Mouse (Mus musculus) myocyte (in vitro differentiated cells): ENCODE measurements around the gene Gm20422. TPM values are rescaled to one million over a fixed set of nuclear protein-coding genes. Genes with fewer than 3 reads are reported as not detected.
A peak's percentile ranks its signal among the peaks of the same experiment; 100 is the strongest.

Experiments used
- H3K27me3 ChIP-seq: one replicate; pipeline ENCODE4 v1.6.1; 2011; ENCODE audit not compliant: control insufficient read depth, insufficient read depth, insufficient read length
- H3K36me3 ChIP-seq: one replicate; pipeline ENCODE4 v1.6.1; 2011; ENCODE audit not compliant: control insufficient read depth, insufficient read depth
- H3K4me2 ChIP-seq: one replicate; pipeline ENCODE4 v1.6.1; 2011; ENCODE audit warnings: low read depth, control low read depth
- H3K4me3 ChIP-seq: one replicate; pipeline ENCODE4 v1.5.1; 2011; ENCODE audit warnings: mild to moderate bottlenecking, control low read depth, moderate library complexity
- H3K79me2 ChIP-seq: one replicate; pipeline ENCODE4 v1.6.1; 2011; ENCODE audit not compliant: control insufficient read depth, insufficient read depth
- H3ac ChIP-seq: one replicate; pipeline ENCODE4 v1.6.1; 2011; ENCODE audit not compliant: control insufficient read depth, insufficient read length
- CEBPB ChIP-seq: IDR thresholded peaks from 2 replicates; pipeline ENCODE4 v1.6.1; 2011; ENCODE audit warnings: mild to moderate bottlenecking, moderate library complexity; ENCODE audit not compliant: poor library complexity, insufficient read depth, severe bottlenecking
- E2F4 ChIP-seq: IDR thresholded peaks from one replicate; pipeline ENCODE4 v1.6.1; 2011; ENCODE audit warnings: mild to moderate bottlenecking, control low read depth, moderate library complexity; ENCODE audit not compliant: insufficient read depth
- MAX ChIP-seq: IDR thresholded peaks from one replicate; pipeline ENCODE4 v1.6.1; 2011; ENCODE audit warnings: low read depth, mild to moderate bottlenecking, control low read depth
- MYOD1 ChIP-seq, 3 experiments: IDR thresholded peaks; one replicate each; pipeline ENCODE4 v1.6.1; 2011; ENCODE audit warnings: control low read depth in 2 of 3, low read depth in 2 of 3, mild to moderate bottlenecking in 2 of 3, moderate library complexity in 1 of 3; ENCODE audit not compliant: insufficient read length in 2 of 3, control insufficient read depth in 1 of 3
- MYOG ChIP-seq, 3 experiments: IDR thresholded peaks; one replicate each; pipeline ENCODE4 v1.6.1; 2011; ENCODE audit warnings: control low read depth in 2 of 3, low read depth in 2 of 3, mild to moderate bottlenecking in 2 of 3; ENCODE audit not compliant: insufficient read length in 2 of 3, control insufficient read depth in 1 of 3, insufficient read depth in 1 of 3
- POLR2A ChIP-seq: IDR thresholded peaks from one replicate; pipeline ENCODE4 v1.6.1; 2011; ENCODE audit warnings: low read depth, mild to moderate bottlenecking, control low read depth, moderate library complexity; ENCODE audit not compliant: insufficient read length
- POLR2AphosphoS2 ChIP-seq: IDR thresholded peaks from one replicate; pipeline ENCODE4 v1.6.1; 2011; ENCODE audit warnings: low read depth, control low read depth; ENCODE audit not compliant: insufficient read length
- REST ChIP-seq: IDR thresholded peaks from one replicate; pipeline ENCODE4 v1.6.1; 2011; ENCODE audit warnings: mild to moderate bottlenecking, control low read depth, moderate library complexity; ENCODE audit not compliant: insufficient read depth, insufficient read length
- SRF ChIP-seq: IDR thresholded peaks from one replicate; pipeline ENCODE4 v1.6.1; 2011; ENCODE audit warnings: low read depth; ENCODE audit not compliant: control insufficient read depth, insufficient read length
- TCF12 ChIP-seq: IDR thresholded peaks from one replicate; pipeline ENCODE4 v1.6.1; 2011; ENCODE audit warnings: mild to moderate bottlenecking, control low read depth; ENCODE audit not compliant: poor library complexity, insufficient read depth, severe bottlenecking
- TCF3 ChIP-seq: IDR thresholded peaks from one replicate; pipeline ENCODE4 v1.6.1; 2011; ENCODE audit warnings: low read depth, control low read depth; ENCODE audit not compliant: insufficient read length
- USF1 ChIP-seq: IDR thresholded peaks from one replicate; pipeline ENCODE4 v1.6.1; 2011; ENCODE audit warnings: low read depth, mild to moderate bottlenecking, control low read depth, moderate library complexity
- polyA plus RNA-seq: library from polyadenylated mRNA; unstranded; fragments of >200 nt; fragmentation: generic; extraction: Trizol; gene quantifications from one replicate; pipeline ENCODE4 v1.2.1, GENCODE M21; 2012; ENCODE audit warnings: missing spikeins

Gm20422 gene
- polyA plus RNA-seq, 1 experiment: 0.13 TPM

DNA sequence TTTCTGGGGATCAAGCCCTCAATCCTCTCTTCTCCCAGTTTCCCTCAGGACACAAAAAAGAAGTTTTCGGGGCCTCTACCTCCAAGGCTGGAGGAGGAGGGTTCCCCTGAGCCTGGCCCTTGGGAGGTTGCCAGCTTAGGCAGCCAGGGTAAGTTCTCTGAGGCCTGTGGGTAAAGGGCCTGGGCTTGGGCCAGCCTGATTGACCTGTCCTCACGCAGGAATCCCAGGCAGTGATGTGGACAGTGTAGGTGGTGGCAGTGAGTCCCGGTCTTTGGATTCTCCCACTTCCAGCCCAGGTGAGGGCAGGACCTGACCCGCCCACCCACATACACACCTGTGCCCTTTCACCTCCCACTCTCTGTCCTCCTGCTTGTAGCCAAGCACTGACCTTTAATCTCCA, 40.7 kb upstream of the Gm20422 start:
- peaks cover 3% of the 10 kb centered on the region for H3K36me3 ChIP-seq
- TF ChIP-seq REST (no peak), CEBPB (no peak), POLR2A (no peak), MYOD1 (IDR thresholded peaks at IDR 0.05; ENCODE audit: control insufficient read depth in 1 of 3, insufficient read length in 2 of 3, low read depth in 2 of 3) (no peak), MAX (no peak), USF1 (no peak)

GRCm38 (mm10) chr8:69814881-69815280, 40.2 kb upstream of the Gm20422 start:
- H3K4me2 ChIP-seq: no peak overlapping the region
- no peak overlapping the region for H3ac ChIP-seq
- H3K79me2 ChIP-seq: no peaks in the 10 kb centered on the region
- H3K4me3 ChIP-seq: no peak overlapping the region
- TF ChIP-seq REST (no peak), POLR2A (no peak), MYOD1 (IDR thresholded peaks at IDR 0.05; ENCODE audit: control insufficient read depth in 1 of 3, insufficient read length in 2 of 3, low read depth in 2 of 3) (no peak), USF1 (no peak), TCF3 (no peak), TCF12 (no peak), POLR2AphosphoS2 (no peak)
- H3K36me3 ChIP-seq: peaks cover 3% of the 10 kb centered on the region
- H3K27me3 ChIP-seq: no peaks in the 10 kb centered on the region

More for the DNA sequence above, 40.7 kb upstream of the Gm20422 start:
- Histone ChIP-seq H3K79me2 (no peaks in the 10 kb centered on the region), H3K4me3 (no peak overlapping the region), H3K4me2 (no peak overlapping the region), H3ac (no peak overlapping the region), H3K27me3 (no peaks in the 10 kb centered on the region)

DNA sequence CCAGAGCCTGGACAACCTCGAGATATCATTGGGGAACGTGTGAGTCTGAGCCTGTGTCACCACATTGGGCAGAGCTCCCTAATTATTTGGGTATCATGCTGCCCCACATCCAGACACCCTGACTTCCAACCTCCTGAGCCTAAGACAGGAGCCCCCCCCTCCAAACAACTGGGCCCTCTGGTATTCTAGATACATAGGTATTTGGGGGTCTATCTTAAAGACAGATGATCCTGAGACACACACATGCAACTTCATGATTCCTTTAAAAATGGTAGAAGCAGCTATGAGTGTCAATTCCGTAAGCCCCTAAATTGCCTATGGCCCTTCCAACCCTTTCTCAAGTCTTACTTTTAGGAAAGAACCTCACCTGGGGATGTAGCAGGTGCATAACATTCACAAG, 35.1 kb upstream of the Gm20422 start:
- TF ChIP-seq CEBPB (no peak), MYOD1 (IDR thresholded peaks at IDR 0.05; ENCODE audit: control insufficient read depth in 1 of 3, insufficient read length in 2 of 3, low read depth in 2 of 3) (no peak), MYOG (IDR thresholded peaks at IDR 0.05; ENCODE audit: control insufficient read depth in 1 of 3, insufficient read depth in 1 of 3, insufficient read length in 2 of 3, low read depth in 2 of 3) (no peak)
- Histone ChIP-seq H3K27me3 (no peaks in the 10 kb centered on the region), H3K4me3 (peak overlapping the region; percentile 33), H3K4me2 (no peak overlapping the region), H3K79me2 (no peaks in the 10 kb centered on the region), H3ac (no peak overlapping the region), H3K36me3 (no peaks in the 10 kb centered on the region)

- TF ChIP-seq CEBPB: no peak
- peak in 2 of 3 experiments; percentile 31 to 48 for TF ChIP-seq MYOD1 (IDR thresholded peaks at IDR 0.05; ENCODE audit: control insufficient read depth in 1 of 3, insufficient read length in 2 of 3, low read depth in 2 of 3)
- peak in 1 of 3 experiments; percentile 45 for TF ChIP-seq MYOG (IDR thresholded peaks at IDR 0.05; ENCODE audit: control insufficient read depth in 1 of 3, insufficient read depth in 1 of 3, insufficient read length in 2 of 3, low read depth in 2 of 3)
- H3K4me3 ChIP-seq: peak overlapping the region; percentile 33
Measured at GRCm38 (mm10) chr8:69808864-69809403, 34.2 kb upstream of the Gm20422 start.

DNA sequence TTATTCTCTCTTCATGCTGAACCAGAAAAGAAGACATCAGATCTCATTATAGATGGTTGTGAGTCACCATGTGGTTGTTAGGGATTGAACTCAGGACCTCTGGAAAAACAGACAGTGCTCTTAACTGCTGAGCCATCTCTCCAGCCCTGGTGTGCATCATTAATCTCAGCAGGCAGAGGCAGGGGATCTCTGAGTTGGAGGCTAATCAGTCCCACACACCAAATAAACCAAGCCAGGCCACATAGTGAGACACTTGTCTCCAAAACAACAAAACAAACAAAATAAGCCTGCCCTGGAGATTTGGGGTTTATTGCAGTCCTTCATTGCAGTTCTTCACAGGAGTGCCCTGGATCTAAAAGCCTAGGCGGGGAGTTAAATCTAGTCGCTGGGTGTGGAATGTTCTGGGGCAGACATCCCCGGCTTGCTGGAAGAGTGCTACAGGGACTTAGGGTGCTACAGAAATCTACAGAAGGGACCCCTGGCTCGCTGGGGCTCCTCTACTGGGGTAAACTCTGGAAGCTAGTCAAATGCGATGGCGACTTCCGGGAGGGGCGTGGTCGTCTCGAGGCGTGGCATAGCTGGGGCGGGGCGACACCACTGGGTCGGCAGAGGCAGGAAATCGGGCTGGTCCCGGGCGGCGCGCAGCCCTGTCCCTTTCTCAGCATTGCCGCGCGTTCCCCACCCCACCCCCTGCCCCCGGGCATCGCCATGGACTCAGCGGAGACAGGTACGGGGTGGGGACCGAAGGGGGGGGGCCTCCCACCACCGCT, 33.6 kb upstream of the Gm20422 start, which contains the start of gene Gmip:
Gene Gmip (plus strand): TSS at position 586 of the 770 bp plus-strand sequence.
- H3K36me3 ChIP-seq: no peaks in the 10 kb centered on the region

More at GRCm38 (mm10) chr8:69808864-69809403, 34.2 kb upstream of the Gm20422 start:
- Histone ChIP-seq H3K27me3 (no peaks in the 10 kb centered on the region), H3ac (no peak overlapping the region), H3K4me2 (peak overlapping the region; percentile 99), H3K36me3 (no peaks in the 10 kb centered on the region), H3K79me2 (no peaks in the 10 kb centered on the region)

More for the DNA sequence above, 33.6 kb upstream of the Gm20422 start, which contains the start of gene Gmip:
- no peaks in the 10 kb centered on the region for H3K27me3 ChIP-seq
- H3K4me2 ChIP-seq: peak within 1 kb of the TSS; percentile 99
- peak within 1 kb of the TSS; percentile 33 for H3K4me3 ChIP-seq
- H3K79me2 ChIP-seq: no peaks in the 10 kb centered on the region
- H3ac ChIP-seq: no peak within 1 kb of the TSS
- TF ChIP-seq CEBPB: no peak
- no peak for TF ChIP-seq USF1
- TF ChIP-seq POLR2A: peak; percentile 78
- no peak for TF ChIP-seq REST
- no peak for TF ChIP-seq E2F4
- peak; percentile 97 for TF ChIP-seq POLR2AphosphoS2
- no peak for TF ChIP-seq TCF3
- TF ChIP-seq MYOD1 (IDR thresholded peaks at IDR 0.05; ENCODE audit: control insufficient read depth in 1 of 3, insufficient read length in 2 of 3, low read depth in 2 of 3): no peak
- no peak for TF ChIP-seq SRF
- no peak for TF ChIP-seq TCF12
- no peak for TF ChIP-seq MYOG (IDR thresholded peaks at IDR 0.05; ENCODE audit: control insufficient read depth in 1 of 3, insufficient read depth in 1 of 3, insufficient read length in 2 of 3, low read depth in 2 of 3)
